Mouse (Mus musculus): Measurements from ENCODE around the gene Tnip1.

Gene Tnip1

DNA sequence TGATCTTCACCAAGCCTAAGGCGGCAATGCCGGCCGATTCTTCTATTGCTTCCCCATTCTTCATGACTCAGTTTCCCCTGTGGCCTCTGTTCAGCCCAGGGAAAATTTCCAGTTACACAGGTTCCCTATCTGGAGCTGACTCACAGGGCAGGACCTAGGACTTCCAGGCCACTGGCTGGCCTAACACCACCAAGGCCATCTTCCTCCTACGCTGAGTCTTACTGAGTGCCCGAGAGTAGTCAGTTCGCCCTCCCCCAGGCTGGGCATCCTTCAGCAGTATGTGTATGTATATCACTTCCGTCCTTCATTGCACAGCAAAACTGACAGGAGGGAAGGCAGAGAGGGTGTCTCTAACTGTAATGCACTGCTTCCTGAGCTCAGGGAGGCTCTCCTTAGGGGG lies 28.5 kb downstream of the Tnip1 start:
- DNase-seq (ENCODE audit: low read depth, low spot score): no peak

DNA sequence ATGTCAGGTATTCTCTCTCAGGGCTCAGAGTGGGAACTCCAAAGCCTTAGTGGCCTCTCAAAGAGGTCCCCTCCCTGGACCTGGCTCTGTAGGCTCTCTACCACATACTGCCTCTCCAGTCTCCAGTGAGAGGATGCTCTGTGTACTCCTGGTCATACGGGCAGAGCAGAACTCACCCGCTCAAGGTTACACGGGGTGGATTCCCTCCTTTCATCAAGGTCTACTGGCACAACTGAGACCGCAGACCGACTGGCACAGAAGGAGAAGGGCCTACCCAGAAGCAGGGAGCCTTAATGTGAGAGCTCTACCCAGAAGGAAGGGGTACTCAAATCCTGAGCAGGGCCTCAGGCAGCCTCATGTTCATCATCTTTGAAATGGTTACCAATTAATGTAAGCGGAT lies 30.2 kb downstream of the Tnip1 start:
- DNase-seq (ENCODE audit: low read depth, low spot score): no peak

DNA sequence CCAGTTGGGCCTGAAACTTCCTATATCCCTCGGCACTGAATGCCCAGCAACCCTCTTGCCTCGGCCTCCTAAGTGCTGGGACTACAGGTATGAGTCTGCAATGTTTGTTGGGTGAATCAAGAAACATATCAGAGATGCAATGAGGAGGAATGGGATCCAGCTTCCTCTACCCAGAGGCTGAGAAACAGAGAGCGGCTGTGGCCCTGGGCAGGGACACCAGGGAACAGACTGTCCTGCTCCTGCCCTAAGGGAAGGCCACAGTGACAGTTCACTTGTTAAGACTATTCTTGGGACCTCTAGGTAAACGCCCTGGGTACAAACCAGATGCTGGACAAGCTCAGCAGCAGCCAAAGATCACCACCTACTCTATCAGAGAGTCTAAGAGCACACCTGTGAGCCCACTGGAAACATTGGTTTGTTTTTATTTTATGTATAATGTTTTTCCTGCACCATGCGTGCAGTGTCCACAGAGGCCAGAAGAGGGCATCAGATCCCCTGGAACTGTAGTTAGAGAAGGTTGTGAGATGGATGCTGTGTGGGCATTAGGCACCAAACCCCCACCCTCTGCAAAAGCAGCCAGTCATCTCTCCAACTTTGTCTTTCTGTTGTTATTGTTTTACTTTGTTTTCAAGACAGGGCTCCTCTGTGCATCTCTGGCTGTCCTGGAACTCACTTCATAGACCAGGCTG lies 31.2 kb downstream of the Tnip1 start:
- no peak for DNase-seq (ENCODE audit: low read depth, low spot score)

DNA sequence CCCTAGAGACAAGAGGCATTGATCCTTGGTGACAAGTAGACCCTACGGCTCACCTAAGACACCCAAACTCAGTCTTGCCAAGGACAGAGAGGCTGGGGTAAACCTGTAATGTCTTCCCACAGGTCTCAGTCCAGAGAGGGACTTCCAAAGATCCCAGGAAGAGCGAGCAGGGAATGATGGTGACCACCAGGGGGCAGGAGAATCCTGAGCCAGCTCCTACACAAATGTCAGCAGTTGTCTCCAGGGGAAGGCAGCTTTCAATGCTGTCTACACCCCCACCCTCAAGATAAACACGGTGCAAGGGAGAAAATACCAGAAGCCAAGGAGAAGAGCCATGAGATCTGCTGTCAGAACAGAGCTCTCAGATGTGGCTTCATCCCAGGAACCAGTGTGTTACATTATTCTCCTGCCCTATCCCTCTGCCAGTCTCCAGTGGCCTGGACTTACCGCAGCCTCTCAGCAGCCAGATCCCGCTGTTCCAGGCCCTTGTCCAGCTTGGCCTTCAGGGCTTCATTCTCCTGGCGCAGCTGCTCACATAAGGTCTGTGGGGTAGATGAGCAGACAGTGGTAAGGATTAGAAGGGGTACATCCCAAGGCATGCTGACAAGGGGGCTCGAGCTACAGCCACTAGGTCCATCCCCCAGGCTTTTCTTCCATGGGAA lies 32.3 kb downstream of the Tnip1 start:
- DNase-seq (ENCODE audit: low read depth, low spot score): peak; percentile 34

DNA sequence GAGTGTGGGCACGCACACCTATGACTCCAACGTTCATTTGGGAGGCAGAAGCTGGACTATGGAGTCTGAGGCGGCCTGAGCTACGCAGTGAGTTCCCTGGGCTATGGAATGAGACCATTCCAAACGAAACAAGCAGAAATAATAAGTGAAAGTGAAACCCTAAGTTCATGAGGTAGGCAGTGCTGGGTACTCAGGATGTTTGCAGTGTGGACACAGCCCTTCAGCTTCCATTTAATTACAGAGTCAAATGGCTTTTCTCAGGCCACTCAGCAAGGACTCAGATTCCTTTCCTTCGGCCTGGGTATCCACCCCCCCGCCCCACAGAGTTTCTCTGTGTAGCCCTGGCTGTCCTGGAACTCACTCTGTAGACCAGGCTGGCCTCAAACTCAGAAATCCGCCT lies 33.0 kb downstream of the Tnip1 start:
- no peak for DNase-seq (ENCODE audit: low read depth, low spot score)

DNA sequence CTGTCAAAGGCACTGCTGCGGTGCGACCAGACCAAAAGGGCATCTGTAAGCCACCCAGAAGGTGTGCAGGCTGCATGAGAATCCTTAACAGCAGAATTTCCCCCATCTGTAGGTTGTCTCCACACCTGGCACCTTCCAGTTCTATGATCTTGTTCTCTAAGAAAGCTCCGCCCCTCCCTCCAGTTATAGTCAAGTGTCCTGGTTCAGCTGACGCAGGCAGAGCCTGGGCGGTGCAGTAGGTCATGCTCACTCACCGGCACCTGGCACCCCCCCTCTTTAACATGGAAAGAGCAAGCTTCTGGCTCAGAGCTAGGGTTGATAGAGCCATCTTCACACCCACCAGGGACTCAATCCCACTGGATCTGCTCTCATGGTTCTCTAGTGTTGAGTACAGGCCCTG lies 33.4 kb downstream of the Tnip1 start:
- no peak for DNase-seq (ENCODE audit: low read depth, low spot score)

DNA sequence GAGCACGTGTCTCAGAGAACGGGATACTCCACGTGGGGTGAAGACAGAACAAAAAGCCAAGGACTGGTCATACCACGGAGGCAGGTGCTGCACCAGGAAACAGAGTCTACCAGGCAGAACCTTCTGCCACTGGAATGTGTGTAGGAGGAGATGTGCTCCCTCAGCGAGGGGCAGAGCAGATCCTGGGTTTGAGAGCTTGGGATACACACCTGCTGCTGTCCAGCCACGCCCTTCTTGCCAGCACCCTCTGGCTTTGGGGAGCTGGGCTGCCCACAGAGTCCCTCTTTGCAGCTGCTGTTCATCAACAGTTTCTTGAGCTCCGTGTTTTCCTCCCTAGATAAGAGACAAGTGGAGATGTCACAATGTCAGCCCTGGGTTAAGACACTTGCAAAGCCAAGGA lies 33.8 kb downstream of the Tnip1 start:
- DNase-seq (ENCODE audit: low read depth, low spot score): no peak

DNA sequence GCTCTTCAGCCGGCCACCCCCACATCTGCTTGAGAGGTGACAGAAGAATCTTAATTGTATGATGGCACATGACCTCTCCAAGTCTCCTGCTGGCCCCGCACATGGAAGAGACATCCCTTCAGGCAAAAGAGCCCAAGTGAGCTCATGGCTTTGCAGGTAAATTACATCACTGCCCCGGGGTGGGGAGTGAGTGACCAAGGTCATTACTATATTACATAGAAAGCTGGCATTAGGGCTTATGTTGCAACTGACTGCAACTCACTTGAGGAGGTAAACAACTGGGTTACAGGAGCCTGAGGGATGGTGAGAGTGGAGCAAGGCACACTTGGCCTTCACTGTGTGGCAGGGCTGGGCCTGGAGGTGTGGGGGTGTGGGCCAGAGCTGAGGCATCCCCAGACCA lies 34.5 kb downstream of the Tnip1 start:
- no peak for DNase-seq (ENCODE audit: low read depth, low spot score)

DNA sequence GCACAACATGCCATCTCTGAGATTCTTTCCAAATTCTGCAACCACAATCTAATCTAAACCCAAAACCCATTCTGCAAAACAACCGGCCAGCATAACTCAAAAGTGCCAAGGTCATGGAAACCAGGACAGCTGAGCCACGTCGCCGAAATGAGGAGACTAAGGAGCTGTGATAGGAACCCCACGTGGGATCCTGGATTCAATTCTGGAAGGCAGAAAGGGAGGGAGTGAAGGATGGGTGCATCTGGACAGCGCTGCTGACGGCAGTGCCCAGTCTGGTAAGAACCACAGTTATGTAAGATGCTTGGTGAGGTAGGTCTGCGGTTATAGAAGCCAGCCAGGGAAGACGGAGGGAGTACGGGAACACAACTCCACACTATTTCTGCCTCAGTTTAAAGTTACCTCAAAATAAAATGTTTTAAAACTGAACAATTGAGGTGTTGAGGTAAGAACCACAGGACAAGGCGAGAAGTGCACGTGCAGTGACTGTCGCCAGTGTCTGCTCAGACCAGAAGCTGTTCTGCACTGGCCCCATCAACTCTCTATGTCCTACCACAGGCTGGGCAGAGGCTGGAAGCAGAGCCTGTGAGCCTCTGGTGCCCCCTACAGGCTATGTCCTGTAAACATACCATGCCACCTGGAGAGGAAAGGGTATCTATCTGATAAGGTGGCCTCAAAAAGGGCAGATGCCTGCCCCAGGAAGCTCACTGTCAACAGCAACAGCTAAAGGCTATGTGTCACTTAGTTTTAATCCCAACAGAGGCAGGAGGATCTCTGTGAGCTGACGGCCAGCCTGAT lies 35.2 kb downstream of the Tnip1 start:
- DNase-seq (ENCODE audit: low read depth, low spot score): no peak

DNA sequence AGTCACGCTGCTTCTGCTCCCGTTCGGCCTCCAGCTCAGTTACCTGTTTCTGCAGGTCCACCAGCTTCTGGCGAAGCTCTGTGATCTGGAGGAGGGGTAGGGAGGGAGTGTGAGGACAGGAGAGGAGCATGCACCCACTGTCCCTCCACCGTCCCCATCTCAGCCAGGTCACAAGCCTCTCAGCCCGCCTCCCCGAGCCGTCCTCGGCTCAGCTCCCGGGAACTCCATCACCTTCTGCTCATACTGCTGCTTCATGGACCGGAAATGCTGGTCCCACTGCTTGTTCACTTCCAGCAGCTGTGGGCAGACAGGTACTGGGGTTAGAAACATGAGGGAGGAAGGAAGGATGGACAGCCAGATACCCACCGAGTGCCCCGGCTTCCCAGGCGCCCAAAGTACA lies 38.6 kb downstream of the Tnip1 start:
- no peak for DNase-seq (ENCODE audit: low read depth, low spot score)

DNA sequence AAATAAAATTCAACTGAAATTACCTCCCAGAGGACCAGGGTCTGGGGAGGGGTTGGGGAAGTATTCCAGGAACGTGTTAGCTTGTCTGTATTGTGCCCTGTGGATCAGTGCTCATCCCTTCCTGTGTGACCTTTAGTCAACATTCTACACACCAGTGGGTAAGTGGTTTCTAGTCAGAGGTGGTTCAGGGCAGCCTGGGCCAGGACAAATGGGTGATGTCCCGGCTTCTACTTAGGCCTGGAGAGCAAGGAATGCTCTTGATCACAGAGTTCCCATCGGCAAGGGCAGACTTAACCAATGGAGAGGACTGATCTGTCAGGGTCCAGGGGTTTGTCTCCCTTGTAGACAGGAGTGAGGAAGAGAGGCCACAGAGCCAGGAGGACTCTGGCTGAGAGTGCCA lies 40.2 kb downstream of the Tnip1 start:
- DNase-seq (ENCODE audit: low read depth, low spot score): no peak

DNA sequence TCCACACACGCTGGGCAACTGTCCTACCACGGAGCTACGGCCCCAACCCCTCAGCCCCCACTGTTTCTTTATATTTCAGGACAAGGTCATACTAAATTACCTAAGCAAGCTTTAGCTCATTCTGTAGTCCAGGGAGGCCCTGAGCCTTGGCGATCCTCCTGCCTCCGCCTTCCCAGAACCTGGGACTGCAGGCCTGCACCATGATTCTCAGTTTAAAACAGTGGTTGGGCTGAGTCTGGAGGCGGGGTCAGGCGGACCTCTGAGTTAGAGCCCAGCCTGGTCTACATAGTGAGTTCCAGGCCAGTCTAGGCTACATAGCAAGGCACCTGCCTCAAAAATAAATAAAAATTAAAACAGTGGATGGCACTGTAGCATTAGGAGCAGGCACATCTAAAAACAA lies 40.9 kb downstream of the Tnip1 start:
- DNase-seq (ENCODE audit: low read depth, low spot score): no peak

DNA sequence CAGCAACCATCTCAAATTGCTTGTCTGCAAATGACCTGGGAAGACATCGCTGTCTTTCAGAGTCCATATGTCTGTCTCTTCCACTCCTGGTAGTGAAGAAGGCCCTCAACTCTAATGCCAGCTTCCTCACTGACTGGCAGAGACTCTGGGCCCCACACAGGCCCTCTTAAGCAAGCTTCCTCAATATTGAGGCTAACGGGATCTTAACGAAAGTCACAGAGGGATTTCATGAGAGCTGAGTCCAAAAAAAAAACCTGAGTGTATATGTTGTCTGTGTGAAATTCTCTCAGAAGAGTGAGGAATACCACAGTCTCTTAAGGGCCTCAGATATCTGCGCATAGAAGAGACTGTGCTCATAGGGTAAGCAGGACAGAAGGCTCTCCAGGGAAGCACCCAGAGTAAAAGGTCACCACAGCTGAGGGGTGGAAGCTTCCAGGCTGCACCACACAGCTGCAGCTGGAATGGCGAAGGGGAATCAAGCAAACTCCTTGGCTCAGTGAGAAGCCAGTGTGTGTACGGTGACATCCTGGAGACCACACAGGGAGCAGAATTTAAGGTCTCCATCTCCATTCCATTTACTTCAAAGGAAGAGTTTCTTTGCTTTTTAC lies 41.6 kb downstream of the Tnip1 start:
- no peak for DNase-seq (ENCODE audit: low read depth, low spot score)

DNA sequence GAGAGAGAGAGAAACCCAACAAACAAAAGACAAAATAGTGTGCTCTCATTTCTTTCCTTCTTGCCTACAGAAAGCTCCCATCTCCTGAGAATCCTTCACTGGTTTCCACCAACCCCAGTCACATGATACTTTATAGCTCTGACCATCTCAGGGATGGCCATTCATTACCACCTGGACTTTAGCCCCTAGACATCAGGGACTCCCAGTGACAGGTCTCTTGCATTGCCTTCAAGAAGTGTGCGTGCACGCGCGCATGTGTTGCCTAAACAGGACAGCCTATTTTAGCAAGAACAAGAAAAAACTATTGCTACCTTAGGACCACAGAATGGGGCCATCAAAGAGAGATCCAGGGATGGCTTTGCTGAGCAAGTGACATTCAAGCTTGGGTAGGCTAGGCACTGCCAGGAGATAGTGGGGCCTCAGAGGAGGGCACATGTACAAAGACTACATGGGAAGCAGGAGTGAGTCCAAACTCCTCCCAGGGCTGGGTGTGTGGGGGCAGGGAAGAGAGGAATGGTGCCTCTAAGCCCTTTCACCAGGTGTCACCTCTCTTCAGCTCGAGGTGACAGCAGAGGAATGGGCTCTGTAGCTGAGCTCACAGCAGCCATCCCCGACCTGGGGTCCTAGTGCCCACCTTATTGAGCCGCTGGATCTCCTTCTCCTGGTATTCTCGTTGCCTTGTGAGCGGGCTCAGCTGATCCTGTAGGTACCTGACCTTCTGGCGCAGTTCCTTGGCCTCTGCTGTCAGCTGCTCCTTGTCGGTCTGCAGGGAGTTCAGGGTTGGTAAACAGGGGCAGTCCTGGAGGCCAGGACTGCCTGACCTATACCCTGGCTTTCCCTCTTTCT lies 42.4 kb downstream of the Tnip1 start:
- no peak for DNase-seq (ENCODE audit: low read depth, low spot score)

DNA sequence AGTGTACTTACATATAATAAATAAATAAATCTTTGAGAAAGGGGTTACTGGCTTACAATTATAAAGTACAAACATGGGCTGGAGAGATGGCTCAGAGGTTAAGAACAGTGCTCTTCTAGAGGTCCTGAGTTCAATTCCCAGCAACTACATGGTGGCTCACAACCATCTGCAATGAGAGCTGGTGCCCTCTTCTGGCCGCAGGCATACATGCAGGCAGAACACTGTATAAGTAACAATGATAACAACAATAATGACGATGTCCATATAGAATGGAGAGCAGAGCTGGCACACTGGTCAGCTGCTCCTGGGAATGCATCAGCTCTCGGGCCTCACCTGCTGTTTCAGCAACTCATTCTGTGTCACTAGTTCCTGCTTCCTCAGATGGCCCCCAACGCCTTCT lies 44.4 kb downstream of the Tnip1 start:
- DNase-seq (ENCODE audit: low read depth, low spot score): no peak

DNA sequence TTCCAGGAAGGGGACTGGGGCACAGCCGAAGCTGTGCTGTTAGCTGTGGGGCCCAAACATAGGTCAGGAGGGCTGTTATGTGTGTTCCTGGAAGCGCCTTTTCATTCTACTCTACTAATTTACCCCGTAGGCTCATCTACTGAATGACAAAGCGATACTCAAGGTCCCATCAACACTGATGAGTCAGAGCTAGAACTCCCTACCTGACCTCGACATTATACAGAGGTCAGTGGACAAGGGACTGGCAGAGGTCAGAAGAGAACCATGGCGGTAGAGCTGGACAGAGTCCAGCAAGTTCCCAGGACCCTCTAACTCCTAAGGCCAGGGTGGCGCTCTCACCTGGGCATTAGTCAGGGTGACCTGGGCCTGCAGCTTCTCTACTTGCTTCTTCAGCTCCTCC lies 45.3 kb downstream of the Tnip1 start:
- no peak for DNase-seq (ENCODE audit: low read depth, low spot score)

DNA sequence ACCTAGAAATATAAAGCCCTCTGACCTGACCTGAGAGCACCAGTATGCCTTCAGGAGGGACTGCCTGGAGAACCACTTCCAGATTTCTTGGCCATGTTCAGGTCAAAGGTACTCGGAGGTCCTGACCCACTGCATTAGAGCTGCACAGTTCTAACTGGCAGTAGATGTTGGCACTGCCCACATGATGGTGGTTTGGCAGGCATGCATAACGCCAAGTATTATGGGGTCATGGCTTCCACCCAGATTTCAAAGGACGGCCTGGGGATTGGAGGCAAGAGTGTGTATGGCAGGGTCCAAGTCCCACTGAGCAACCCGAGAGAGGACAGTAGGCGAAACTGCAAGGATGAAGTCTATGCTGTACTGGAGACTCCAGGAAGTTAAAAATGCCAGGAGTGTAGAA lies 48.9 kb downstream of the Tnip1 start:
- no peak for DNase-seq (ENCODE audit: low read depth, low spot score)

DNA sequence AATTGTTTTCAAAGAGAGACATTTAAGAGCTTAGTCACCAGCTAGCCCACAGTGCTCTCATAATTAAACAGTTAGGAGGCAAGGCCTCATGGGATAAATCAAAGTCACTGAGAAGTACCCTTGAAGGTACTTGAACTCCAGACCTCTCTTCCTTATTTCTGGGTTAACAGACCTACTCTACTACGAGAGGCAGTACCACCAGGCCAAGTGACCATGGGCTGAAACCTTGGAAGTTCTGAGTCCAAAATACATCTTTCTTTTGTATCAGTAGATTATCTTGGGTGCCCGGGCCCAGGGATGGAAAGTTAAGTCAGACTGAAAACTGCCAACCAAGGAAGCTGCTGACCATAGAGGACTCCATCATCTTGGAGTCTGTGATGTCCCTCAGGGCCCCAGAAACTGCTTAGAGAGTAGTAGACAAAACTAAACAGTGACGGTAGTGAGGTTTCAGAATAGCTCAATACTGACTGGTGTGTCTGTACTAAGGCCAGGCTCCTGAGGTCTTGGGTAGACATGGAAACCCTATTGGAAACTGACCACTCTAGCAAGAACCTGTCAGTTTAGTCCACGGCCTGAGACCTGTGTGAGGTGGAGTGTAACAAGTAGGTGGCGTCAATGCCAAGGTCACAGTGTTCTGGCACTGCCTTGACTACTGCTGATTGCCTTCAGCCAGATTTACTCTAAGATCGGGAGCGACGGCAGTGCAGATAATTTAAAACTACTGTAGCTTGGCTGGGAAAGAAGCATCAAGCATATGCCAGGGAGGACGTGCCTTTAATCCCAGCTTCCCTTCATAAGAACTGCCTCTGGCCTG lies 50.0 kb downstream of the Tnip1 start:
- no peak for DNase-seq (ENCODE audit: low read depth, low spot score)

DNA sequence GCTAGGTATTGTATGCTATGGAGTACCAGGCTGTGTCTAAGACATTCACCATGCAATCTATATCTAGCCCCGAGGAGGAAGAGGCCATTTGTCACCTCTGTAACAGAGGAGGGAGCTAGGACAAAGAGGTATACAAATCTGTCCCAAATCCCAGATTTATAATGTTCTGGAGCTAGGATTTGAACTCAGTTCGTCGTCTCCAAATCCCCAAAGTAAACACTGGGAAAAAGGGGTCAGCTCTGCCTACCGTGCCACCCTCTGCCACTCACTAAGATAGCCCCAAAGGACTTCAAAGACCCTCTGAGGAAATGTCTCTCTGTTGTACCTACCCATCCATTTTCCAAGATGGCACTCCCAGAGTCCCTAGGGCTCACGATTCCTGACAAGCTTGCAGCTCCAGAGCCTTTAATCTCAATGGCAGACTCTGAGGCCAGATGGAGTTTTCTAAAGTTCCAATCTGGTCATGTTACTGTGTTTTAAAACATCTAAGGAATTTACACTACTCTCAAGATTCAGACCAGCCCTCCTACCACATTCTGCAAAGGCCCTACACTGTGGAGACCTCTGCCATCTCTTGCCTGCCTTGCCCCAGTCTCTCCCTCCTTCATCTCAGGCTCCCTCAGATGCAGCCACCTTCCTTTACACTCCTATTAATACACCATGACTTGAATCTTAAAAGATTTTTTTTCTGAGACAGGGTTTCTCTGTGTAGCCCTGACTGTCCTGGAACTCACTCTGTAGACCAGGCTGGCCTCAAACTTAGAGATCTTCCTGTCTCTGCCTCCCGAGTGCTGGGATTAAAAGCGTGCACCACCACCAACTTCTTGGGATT lies 50.8 kb downstream of the Tnip1 start:
- no peak for DNase-seq (ENCODE audit: low read depth, low spot score)

DNA sequence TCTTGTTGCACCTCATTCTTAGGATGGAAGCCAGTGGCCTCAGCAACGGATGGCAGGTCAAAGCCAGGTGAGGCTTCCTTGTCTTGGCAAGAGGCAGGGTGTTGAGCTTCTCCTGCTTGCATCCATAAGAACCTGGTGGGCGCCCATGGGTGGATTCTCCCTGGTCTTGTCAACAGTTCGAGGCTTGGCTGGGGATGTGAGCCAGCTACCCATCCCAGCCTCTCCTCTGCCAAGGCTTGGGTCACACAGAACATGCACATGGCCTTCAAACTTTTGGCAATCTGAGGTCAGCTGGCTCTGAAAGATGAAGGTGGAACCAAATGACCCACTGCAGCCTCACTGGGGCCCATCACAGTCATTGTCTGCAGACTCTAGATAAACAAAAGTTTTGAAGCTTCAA lies 51.5 kb downstream of the Tnip1 start:
- no peak for DNase-seq (ENCODE audit: low read depth, low spot score)
